Mouse (Mus musculus): ENCODE data around the gene 2610021A01Rik.
A peak's percentile ranks its signal among the peaks of the same experiment; 100 is the strongest.
"Not testable (repeated sequence)": the region's sequence is repeated elsewhere in the genome, so short reads cannot be mapped to it uniquely, and the experiment has no call there.

2610021A01Rik gene

DNA sequence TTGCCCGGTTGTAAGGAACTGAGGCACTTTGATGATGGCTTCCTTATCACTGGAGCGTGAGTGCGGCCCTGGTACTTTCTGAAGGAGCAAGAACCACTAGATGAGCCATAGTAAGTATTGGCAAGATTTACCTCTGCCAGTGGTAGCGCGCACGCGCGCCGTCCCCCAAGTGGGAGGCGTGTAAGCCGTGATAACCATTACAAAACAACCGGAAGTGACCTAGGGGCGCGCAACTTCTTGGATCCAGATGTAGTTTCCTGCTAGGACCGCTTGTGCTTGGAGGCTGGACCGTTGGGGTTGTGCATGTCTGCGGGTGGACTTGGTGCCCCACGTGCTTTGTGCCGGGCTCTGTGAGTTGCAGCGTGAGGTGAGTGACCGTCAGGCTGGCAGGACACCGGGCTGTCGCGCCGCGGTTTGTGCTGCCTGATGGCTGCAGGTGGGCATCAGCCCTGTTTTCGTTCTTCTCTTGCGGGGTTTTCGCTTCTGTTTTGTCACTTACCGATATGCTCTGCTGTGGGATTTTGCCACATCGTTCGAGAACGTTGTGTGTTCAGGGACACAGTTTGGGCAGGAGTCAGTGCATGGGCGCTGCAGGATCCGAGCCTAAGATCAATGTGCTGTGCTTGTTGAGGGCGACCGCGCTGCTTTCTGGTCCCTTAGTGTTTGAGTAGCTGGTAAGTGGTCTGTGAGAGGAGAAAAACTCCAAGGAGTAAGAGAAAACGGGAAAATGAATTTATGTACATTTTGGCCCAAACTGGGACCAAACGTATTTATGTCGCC, at the start of gene 2610021A01Rik:
TSS of gene 2610021A01Rik (plus strand) at position 197 of the 780 bp plus-strand sequence.
- DNase-seq (ENCODE audit: low spot score in 2 of 2): peak; percentile 91 to 93

DNA sequence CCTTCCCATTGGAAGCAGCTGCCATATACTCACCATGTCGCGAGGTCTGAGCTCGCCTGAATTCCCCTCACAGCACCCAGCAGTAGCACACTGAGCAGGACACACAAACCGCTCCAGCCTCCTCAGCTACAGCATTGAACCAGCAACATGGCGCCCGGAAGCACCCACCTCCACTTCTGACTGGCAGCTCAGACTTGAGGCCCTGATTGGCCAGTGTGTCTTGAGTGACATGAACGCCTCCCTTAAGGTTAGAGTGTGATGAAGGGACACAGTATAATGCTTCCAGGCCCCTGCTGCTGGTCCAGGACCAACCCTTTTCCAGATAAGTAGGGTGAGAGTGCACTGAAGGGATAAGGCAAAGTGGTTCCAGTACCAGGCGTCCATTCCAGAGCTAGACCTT, 38.3 kb upstream of the 2610021A01Rik start:
- no peak for DNase-seq (ENCODE audit: low spot score in 2 of 2)

DNA sequence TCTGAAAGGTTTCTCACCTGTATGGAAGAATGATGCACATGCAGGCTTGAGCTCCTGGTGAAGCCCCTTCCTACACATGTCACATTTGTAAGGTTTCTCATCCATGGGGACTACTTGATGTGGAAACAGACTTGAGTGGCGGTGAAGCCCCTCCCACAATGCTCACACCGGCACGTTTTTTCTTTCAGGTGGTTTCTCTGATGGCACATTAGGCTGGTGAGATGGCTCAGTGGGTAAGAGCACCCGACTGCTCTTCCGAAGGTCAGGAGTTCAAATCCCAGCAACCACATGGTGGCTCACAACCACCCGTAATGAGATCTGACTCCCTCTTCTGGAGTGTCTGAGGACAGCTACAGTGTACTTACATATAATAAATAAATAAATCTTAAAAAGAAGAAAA, 25.5 kb upstream of the 2610021A01Rik start, which contains the start of gene Gm6871:
TSS of gene Gm6871 (minus strand) at position 101 of the 400 bp plus-strand sequence.
- not testable (repeated sequence) for DNase-seq (ENCODE audit: low spot score in 2 of 2)

GRCm38 (mm10) chr7:41577956-41578355, 21.1 kb upstream of the 2610021A01Rik start:
- DNase-seq (ENCODE audit: low spot score in 2 of 2): no peak

- no peak for DNase-seq (ENCODE audit: low spot score in 2 of 2)
Measured at GRCm38 (mm10) chr7:41582028-41582427, 17.0 kb upstream of the 2610021A01Rik start.

DNA sequence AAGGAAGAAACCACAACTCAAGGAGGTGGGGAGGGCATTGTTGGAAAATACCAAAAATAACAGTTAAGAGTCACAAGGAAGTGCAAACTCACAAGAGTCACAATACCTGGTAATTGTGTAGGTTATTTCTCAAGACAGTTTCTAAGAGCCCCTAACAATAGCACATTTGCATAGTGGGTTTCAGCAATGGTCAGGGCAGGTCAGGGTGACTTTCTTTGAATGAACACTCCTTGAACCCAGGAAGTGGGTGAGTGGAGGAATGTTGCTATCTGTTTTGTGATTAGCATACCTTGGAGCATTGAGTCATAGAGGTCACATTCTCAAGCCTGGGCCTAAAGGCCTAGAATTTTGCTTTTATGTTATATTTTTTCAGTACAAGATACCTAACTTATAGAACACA, 11.2 kb upstream of the 2610021A01Rik start:
- DNase-seq (ENCODE audit: low spot score in 2 of 2): not testable (repeated sequence)

DNA sequence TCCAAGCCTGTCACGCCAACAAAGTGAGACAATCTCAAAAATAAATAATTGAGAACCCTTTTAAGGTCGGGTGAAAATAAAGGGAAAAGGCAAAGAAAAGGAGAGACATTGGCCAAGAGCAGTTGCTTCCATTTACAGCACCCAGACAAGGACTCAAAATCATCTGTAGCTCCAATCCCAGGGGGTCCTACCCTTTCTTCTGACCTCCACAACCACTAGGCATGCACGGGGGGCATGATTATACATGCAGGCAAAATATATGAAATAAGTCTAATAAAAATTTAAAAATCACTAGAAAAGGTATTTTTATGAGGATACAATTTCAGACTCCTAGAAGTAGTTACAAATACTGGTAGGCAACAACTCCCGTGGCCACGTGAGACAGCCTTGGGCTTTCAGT, 415 bp upstream of the 2610021A01Rik start:
- DNase-seq (ENCODE audit: low spot score in 2 of 2): no peak

DNA sequence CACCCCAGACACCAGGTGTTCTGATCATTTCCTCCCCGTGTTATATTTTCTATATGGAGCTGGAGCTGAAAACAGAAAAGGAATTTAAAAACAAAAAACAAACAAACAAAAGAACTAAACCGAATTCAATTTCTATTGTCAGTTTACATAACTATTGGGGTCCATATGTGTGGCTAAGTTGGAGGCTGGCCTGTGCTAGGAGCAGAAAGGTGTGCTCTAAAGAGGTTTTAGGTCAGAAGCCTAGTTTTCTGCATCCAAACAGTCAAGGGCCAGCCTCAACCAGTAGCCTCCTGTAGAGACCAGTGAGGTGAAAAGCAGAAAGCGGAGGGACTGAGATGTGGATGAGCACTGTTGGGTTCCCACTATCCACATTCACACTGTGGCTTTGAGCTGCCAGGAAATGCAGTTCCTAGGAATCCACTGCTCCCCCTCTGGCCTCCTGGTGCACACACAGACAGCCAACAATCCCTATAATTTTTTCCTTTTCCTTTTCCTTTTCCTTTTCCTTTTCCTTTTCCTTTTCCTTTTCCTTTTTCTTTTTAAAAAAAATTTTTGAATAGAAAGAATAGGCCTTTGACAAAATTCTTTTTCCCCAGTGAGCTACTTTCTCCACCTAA, 1.0 kb downstream of the 2610021A01Rik start:
- DNase-seq (ENCODE audit: low spot score in 2 of 2): peak in 1 of 2 experiments; percentile 6

DNA sequence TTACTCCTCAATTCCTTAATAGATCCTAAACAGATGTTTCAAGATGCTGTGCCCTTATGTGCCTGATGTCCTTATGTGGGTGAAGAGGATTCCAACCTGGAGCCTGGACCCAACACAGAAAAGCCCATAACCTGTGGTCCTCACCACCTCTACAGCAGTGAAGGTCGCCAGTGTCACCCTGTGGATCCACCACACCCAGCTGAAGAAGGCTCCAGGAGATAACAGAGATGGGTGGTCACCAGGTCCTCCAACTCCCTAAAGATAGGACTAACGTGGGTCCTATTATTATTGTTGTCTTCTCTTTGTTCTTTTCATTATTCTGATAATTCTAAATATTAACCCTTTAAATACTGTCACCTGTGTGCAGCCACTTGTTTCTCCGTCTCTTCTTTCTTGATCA, 12.6 kb downstream of the 2610021A01Rik start:
- DNase-seq (ENCODE audit: low spot score in 2 of 2): no peak

DNA sequence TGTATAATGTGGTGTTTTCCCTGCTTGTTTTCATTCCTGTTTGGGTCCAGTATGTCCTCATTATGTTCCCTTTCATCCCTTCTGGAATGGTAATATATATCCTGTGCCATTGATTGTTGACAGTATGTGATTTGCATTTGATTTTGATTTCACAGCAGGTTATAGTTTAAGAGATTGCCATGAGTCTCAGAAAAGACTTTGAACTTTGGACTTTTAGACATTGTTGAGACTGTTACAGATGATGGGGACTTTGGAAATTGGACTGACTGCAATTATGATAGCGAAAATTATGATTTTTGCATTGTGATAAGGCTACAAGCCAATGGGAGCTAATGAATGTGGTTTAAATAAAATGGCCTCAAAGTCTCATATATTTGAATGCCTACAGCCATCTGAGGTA, 17.2 kb downstream of the 2610021A01Rik start:
- DNase-seq (ENCODE audit: low spot score in 2 of 2): not testable (repeated sequence)

DNA sequence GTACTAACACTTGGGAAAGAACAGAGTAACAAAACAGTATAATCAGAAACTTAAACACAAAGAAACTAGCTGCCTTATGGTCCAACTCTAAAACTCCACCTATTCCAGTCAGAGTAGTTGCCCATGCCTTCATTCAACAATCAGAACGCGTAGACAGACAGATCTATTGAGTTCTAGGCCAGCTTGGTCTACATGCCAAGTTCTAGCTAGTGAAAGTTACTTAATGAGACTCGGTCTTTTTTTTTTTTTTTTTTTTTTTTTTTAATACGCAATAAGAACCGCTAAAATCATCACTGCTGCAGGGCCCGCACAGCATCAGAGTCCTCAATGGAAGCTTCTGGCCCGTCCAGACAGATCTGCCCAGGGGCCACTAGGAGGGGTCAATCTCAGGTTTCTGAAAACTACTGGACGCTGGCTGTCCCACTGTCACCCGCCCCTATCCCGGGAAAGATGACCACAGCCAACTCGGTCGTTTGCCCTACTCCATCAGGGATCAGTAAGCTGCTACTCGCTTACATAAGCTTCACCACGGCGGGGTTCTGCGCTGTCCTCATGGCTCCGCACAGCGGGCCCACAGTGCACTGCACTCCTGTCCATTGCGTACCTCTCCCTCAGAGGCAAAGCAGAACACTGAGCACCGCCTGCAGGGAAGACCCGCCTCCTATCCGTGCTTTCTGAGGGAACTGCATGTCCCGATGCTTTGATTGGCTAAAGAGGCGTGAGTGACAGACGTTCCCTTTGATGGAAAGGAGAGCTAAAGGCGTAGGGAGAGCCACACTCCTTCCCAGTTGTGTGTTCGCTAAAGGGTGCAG, 33.6 kb downstream of the 2610021A01Rik start, which contains the start of gene Zfp788:
TSS of gene Zfp788 (plus strand) at position 795 of the 812 bp plus-strand sequence.
- peak; percentile 94 to 95 for DNase-seq (ENCODE audit: low spot score in 2 of 2)

GRCm38 (mm10) chr7:41633221-41633984, 34.4 kb downstream of the 2610021A01Rik start:
- DNase-seq (ENCODE audit: low spot score in 2 of 2): peak; percentile 90 to 92

DNA sequence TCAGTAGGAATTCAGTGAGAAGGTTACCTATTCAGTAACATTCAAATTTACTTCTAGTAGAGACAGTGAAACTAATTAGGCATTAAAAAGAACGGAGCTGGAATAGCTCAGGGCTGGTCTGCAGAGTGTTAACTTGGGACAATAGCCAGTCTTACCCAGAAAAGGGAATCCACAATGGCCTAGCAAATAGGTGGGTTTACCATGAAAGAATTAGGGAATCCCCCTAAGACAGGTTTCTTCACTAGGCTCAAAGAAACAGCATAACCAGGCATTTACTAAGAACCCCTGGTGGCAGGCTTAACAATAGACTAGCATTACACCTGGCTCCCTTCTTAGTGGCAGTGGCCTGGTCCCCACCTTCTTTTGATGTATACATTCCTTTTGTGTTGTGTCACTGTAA, 75.3 kb downstream of the 2610021A01Rik start:
- DNase-seq (ENCODE audit: low spot score in 2 of 2): not testable (repeated sequence)

Data from frontal cortex, postnatal 10 days (tissue).